Mouse (Mus musculus) embryo, embryonic 10.5 days (tissue): ENCODE measurements at regions not wholly inside any gene's neighbourhood (a gene's known extent, or its start where the extent isn't known, plus 50 kb on each side); places are given as distances from the start of the nearest gene placed in this dataset.

Experiments used
- DNase-seq: peaks from one replicate; pipeline ENCODE4 v3.0.0-alpha.2; 2015; ENCODE audit warnings: low spot score

DNA sequence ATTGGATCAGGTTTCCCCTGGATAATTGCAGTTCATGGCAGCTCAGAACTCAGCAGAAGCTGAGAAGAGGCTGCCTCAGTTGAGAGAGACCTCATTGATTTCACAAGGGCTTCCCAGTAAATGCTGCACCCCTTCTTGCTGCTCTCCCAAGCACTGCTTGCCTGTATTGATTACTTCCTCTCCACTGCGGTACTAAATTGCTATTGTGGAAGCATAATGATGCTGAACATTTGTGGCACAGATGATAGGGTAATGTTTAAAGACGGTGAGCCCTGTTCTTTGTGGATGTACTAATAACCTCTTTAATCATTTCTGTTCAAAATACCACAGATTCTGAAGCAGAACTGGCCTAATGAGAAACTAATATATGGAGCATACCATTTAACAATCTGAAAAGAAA, 492.5 kb upstream of the Gm21833 start:
- DNase-seq = no peak

DNA sequence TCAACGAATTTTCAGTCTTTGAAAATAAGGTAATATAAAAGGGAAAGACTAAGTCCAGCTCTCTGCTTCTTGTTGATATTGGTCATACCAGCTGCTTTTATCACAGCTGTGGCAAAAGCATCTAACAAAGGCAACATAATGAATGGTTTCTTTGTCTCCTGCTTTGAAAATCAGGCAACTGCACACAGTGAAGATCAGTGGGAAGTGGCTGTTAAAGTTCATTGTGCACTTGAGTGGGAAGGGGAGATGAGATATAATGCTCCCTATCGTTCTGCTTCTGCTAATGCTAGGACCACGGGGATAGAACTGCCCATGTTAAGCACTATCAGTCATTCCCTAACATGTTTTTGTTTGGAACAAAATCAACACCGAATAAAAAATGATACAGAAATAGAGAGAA, 468.1 kb upstream of the Gm21833 start:
- DNase-seq = peak; percentile 3
